ENCODE assay signal across 11 mouse cellular contexts in the genomic region with DNA sequence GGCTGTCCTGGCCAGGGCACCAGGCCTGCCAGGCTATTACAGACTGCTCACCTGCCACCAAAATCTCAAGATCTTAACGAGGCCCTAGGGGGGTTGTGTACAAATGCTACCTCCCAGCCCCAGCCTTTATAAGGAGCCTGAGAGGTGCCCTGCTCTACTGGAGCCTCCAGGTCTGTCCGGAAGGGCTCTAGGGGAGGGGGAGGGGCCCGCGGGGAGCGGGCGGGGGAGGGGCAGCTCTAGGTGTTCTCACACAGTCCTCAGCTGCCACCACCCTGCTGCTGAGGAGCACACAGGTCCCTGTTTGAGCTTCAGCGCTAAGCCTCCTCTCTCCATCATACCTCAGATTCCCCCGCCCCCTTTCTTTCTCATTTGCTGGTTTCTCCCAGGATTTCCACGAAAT. TPM values are rescaled to one million over a fixed set of nuclear protein-coding genes. Genes with fewer than 3 reads are reported as not detected.
DNase-seq lines count a peak whose midpoint lies in the region; ATAC-seq and TF ChIP-seq lines count a peak whose summit lies in the region.
"Had no signal": no experiment of that assay in that cellular context is flagged by ENCODE, and none has a peak within 500 bp of the region (broad histone marks: within the 10 kb centered on the region; RNA-seq: fewer than 3 reads in every experiment).

No protein-coding gene starts in this region.

- no peak for TF ChIP-seq CTCF in E14TG2a.4 (conservative IDR thresholded peaks at IDR 0.05; ENCODE audit: low read length)
- no peak for TF ChIP-seq CTCF in forebrain, postnatal 0 days (IDR thresholded peaks at IDR 0.05; ENCODE audit: low read depth)

- peak overlapping the region; percentile 52 for H3K4me3 ChIP-seq in E14TG2a.4 (replicated peaks; ENCODE audit: low read length)
- H3K4me3 ChIP-seq in forebrain, postnatal 0 days (ENCODE audit: low read depth, low read length) = peak overlapping the region; percentile 9; the same call in 1 of the 2 replicates
- peak overlapping the region; percentile 21; the same call in 1 of the 2 replicates for H3K4me3 ChIP-seq in limb, embryonic 13.5 days
- H3K4me3 ChIP-seq: megakaryocyte, embryonic 14.5 days had no signal

- no peak for ATAC-seq in forebrain, postnatal 0 days
- ATAC-seq in limb, embryonic 13.5 days (ENCODE audit: low FRiP score, low read depth) = peak; percentile 44; the same call in 1 of the 2 replicates
- no peak for ATAC-seq in megakaryocyte, adult 5-6 weeks (ENCODE audit: poor library complexity, severe bottlenecking)
- no peak for ATAC-seq in megakaryocyte-erythroid progenitor cell, adult 5-6 weeks (replicated peaks; ENCODE audit: low FRiP score, low TSS enrichment, poor library complexity, severe bottlenecking)

- peak; percentile 34 for DNase-seq in embryo, embryonic 10.5 days (ENCODE audit: low spot score)
- no peak for DNase-seq in embryo, embryonic 10 days (ENCODE audit: low spot score)
- no peak for DNase-seq in forebrain, postnatal 0 days
- DNase-seq in spleen, adult 12 weeks (ENCODE audit: low spot score) = no peak
- DNase-seq: cerebellum, postnatal 10 days had no signal

- H3K27ac ChIP-seq in forebrain, postnatal 0 days (ENCODE audit: low read depth, low read length) = no peak overlapping the region
- H3K27ac ChIP-seq in limb, embryonic 13.5 days = no peak overlapping the region

- no peaks in the 10 kb centered on the region for H3K36me3 ChIP-seq in E14TG2a.4 (ENCODE audit: insufficient read depth, low read length)
- H3K36me3 ChIP-seq in forebrain, postnatal 0 days (ENCODE audit: insufficient read depth) = no peaks in the 10 kb centered on the region
- H3K36me3 ChIP-seq in limb, embryonic 13.5 days = no peaks in the 10 kb centered on the region

- no peaks in the 10 kb centered on the region for H3K9me3 ChIP-seq in E14TG2a.4 (ENCODE audit: low read length)
- no peaks in the 10 kb centered on the region for H3K9me3 ChIP-seq in forebrain, postnatal 0 days (ENCODE audit: low read length)
- H3K9me3 ChIP-seq in limb, embryonic 13.5 days = no peaks in the 10 kb centered on the region
- H3K9me3 ChIP-seq: megakaryocyte, embryonic 14.5 days had no signal

- 0 out of 2 replicates have a peak overlapping the region, but pooled peaks have one; percentile 18 for H3K9ac ChIP-seq in forebrain, postnatal 0 days
- H3K9ac ChIP-seq in limb, embryonic 13.5 days = peak overlapping the region; percentile 43; the same call in 1 of the 2 replicates

- H3K4me1 ChIP-seq in E14TG2a.4 (replicated peaks; ENCODE audit: low read depth, low read length) = peaks cover 66% of the 10 kb centered on the region
- H3K4me1 ChIP-seq in forebrain, postnatal 0 days (ENCODE audit: insufficient read depth) = no peaks in the 10 kb centered on the region
- peaks cover 29% of the 10 kb centered on the region for H3K4me1 ChIP-seq in limb, embryonic 13.5 days

- H3K4me2 ChIP-seq in forebrain, postnatal 0 days (ENCODE audit: low read depth) = 0 out of 2 replicates have a peak overlapping the region, but pooled peaks have one; percentile 15
- H3K4me2 ChIP-seq in limb, embryonic 13.5 days (replicated peaks) = peak overlapping the region; percentile 56

- H3K27me3 ChIP-seq in E14TG2a.4 (ENCODE audit: insufficient read depth, low read length) = peaks cover 49% of the 10 kb centered on the region
- H3K27me3 ChIP-seq in forebrain, postnatal 0 days (ENCODE audit: insufficient read depth, low read length) = no peaks in the 10 kb centered on the region; the same call in 1 of the 2 replicates
- H3K27me3 ChIP-seq in limb, embryonic 13.5 days = peaks cover 35% of the 10 kb centered on the region

- 3% methylated on average over 9 of the region's 9 CpGs for WGBS in forebrain, postnatal 0 days
- under 1% methylated on average over 9 of the region's 9 CpGs for WGBS in limb, embryonic 13.5 days

RNA-seq across cellular contexts. Expression of a gene that starts 17.5 kb away (rescaled TPM):
- 1.3 and 1.7 TPM in 2 replicates for total RNA-seq in forebrain, postnatal 0 days (2014; rRNA removed)
- 0.45 and 1.3 TPM in 2 replicates for polyA plus RNA-seq in forebrain, postnatal 0 days (2015; fragmentation: Nextera tagmentation; extraction: Ambion mirVana)
- polyA plus RNA-seq in limb, embryonic 13.5 days (2015; fragmentation: Nextera tagmentation; extraction: Ambion mirVana) = 0.10 and 0.20 TPM in 2 replicates
- total RNA-seq in megakaryocyte, adult 5-6 weeks (2015) = 0.02 TPM in 1 of 2 replicates, not detected in the other
- total RNA-seq in megakaryocyte, adult 5-6 weeks (2017) = not detected in 2 replicates
- total RNA-seq in megakaryocyte-erythroid progenitor cell, adult 5-6 weeks (2014; fragmentation: Nextera tagmentation) = not detected in 2 replicates
- 0.91 TPM in 1 of 2 replicates, not detected in the other for total RNA-seq in megakaryocyte-erythroid progenitor cell, adult 5-6 weeks (2017)
- total RNA-seq: hematopoietic stem cell, adult 5-6 weeks had no signal
